Mouse (Mus musculus): Measurements from ENCODE around the gene Scnm1. TPM values are rescaled to one million over a fixed set of nuclear protein-coding genes. Genes with fewer than 3 reads are reported as not detected.
"Not testable (repeated sequence)": the region's sequence is repeated elsewhere in the genome, so short reads cannot be mapped to it uniquely, and the experiment has no call there.

The Scnm1 gene
- total RNA-seq, 2 experiments from 2014 or later: 64.1 to 82.8 TPM

GRCm38 (mm10) chr3:95159511-95159986 is 25.7 kb upstream of the Scnm1 start:
- 0 out of 2 replicates have a peak, but pooled peaks have one; percentile 4 for ATAC-seq (replicated peaks; ENCODE audit: poor library complexity, severe bottlenecking)

- ATAC-seq (replicated peaks; ENCODE audit: poor library complexity, severe bottlenecking): peak; percentile 93
Measured at GRCm38 (mm10) chr3:95153874-95154273, 20.1 kb upstream of the Scnm1 start.

- ATAC-seq (replicated peaks; ENCODE audit: poor library complexity, severe bottlenecking): no peak
Measured at GRCm38 (mm10) chr3:95147924-95148323, 14.1 kb upstream of the Scnm1 start.

- peak; percentile 64 for ATAC-seq (replicated peaks; ENCODE audit: poor library complexity, severe bottlenecking)
Measured at GRCm38 (mm10) chr3:95142617-95143011, 8.8 kb upstream of the Scnm1 start.

GRCm38 (mm10) chr3:95141952-95142616 is 8.3 kb upstream of the Scnm1 start, which contains the start of gene Tnfaip8l2:
Tnfaip8l2 (minus strand) TSS chr3:95142360.
- peak; percentile 66 for ATAC-seq (replicated peaks; ENCODE audit: poor library complexity, severe bottlenecking)

- ATAC-seq (replicated peaks; ENCODE audit: poor library complexity, severe bottlenecking): peak; percentile 72
Measured at GRCm38 (mm10) chr3:95141474-95141873, 7.7 kb upstream of the Scnm1 start.

GRCm38 (mm10) chr3:95140795-95141194 is 7.0 kb upstream of the Scnm1 start:
- no peak for ATAC-seq (replicated peaks; ENCODE audit: poor library complexity, severe bottlenecking)

GRCm38 (mm10) chr3:95140289-95140595 is 6.4 kb upstream of the Scnm1 start:
- ATAC-seq (replicated peaks; ENCODE audit: poor library complexity, severe bottlenecking): no peak

- peak; percentile 12 for ATAC-seq (replicated peaks; ENCODE audit: poor library complexity, severe bottlenecking)
Measured at GRCm38 (mm10) chr3:95139586-95140288, 5.9 kb upstream of the Scnm1 start.

GRCm38 (mm10) chr3:95136336-95136735 is 2.5 kb upstream of the Scnm1 start:
- ATAC-seq (replicated peaks; ENCODE audit: poor library complexity, severe bottlenecking): peak; percentile 11

- ATAC-seq (replicated peaks; ENCODE audit: poor library complexity, severe bottlenecking): peak; percentile 45
Measured at GRCm38 (mm10) chr3:95135433-95136052, 1.7 kb upstream of the Scnm1 start.

GRCm38 (mm10) chr3:95135023-95135422 is 1.2 kb upstream of the Scnm1 start:
- peak; percentile 57 for ATAC-seq (replicated peaks; ENCODE audit: poor library complexity, severe bottlenecking)

- not testable (repeated sequence) for ATAC-seq (replicated peaks; ENCODE audit: poor library complexity, severe bottlenecking)
Measured at GRCm38 (mm10) chr3:95134133-95134532, 322 bp upstream of the Scnm1 start.

- ATAC-seq (replicated peaks; ENCODE audit: poor library complexity, severe bottlenecking): no peak
Measured at GRCm38 (mm10) chr3:95133176-95133575, 635 bp downstream of the Scnm1 start.

GRCm38 (mm10) chr3:95132389-95132788 is 1.4 kb downstream of the Scnm1 start:
- ATAC-seq (replicated peaks; ENCODE audit: poor library complexity, severe bottlenecking): not testable (repeated sequence)

- no peak for ATAC-seq (replicated peaks; ENCODE audit: poor library complexity, severe bottlenecking)
Measured at GRCm38 (mm10) chr3:95130081-95130480, 3.7 kb downstream of the Scnm1 start.

GRCm38 (mm10) chr3:95129226-95129651 is 4.6 kb downstream of the Scnm1 start:
- no peak for ATAC-seq (replicated peaks; ENCODE audit: poor library complexity, severe bottlenecking)

- no peak for ATAC-seq (replicated peaks; ENCODE audit: poor library complexity, severe bottlenecking)
Measured at GRCm38 (mm10) chr3:95124972-95125371, 8.8 kb downstream of the Scnm1 start.

- peak; percentile 82 for ATAC-seq (replicated peaks; ENCODE audit: poor library complexity, severe bottlenecking)
Measured at GRCm38 (mm10) chr3:95124246-95124645, 9.6 kb downstream of the Scnm1 start, which contains the start of gene Tmod4. Tmod4 (plus strand) TSS chr3:95124476.

GRCm38 (mm10) chr3:95121580-95121979 is 12.2 kb downstream of the Scnm1 start:
- no peak for ATAC-seq (replicated peaks; ENCODE audit: poor library complexity, severe bottlenecking)

GRCm38 (mm10) chr3:95117751-95118150 is 16.1 kb downstream of the Scnm1 start:
- ATAC-seq (replicated peaks; ENCODE audit: poor library complexity, severe bottlenecking): no peak
